Mouse (Mus musculus): ENCODE data around the gene Ehmt1. TPM values are rescaled to one million over a fixed set of nuclear protein-coding genes. Genes with fewer than 3 reads are reported as not detected.
"Not testable (repeated sequence)": the region's sequence is repeated elsewhere in the genome, so short reads cannot be mapped to it uniquely, and the experiment has no call there.

Gene Ehmt1
- 10 to 100 TPM; 64.1 to 74.6 TPM for total RNA-seq (2021)

DNA sequence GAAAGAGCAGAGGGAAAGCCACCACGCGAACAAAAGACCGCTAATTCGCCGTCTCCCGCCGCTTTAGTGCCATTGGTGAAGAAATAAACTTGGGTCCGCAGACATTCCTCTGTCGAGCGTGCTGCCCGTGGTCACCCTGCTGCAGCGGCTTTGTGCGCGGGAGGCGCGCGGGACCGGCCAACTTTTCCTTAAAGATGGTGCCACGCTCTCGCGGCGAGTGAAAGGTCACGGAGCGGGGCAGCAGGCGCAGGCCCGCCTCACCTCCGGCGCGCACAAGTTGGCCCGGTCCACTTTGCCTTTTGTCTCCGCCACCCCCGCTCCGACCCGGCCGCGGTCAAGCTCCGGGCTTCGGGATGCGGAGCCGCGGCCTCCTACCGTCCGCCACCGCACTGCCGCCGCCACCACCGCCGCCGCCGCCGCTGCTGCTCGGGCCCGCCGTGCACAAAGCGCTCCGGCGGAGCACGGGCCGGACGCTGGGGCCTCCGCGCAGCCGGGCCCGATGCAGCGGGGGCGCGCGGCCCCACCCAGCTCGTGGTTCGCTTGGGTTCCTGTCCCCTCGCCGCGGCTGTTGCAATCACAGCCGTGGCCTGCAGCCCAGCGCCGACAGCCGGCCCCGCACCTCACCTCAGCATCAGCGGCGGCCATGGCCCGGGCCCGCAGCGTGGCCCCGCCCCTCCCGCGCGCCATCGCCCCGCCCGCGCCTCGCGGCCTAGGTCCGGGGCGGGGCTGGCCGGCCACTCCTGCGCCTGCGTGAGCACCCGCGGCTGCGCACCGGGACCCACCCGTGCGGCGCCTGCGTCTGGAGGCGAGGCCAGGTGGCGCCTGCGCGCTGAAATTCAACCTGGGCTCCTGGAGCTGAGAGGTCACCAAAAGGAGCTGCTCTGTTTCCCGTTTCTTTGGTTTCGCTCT, at the start of gene Ehmt1:
Ehmt1 (minus strand) TSS at position 685 of the 909 bp plus-strand sequence.
- DNase-seq = peak; percentile 94 to 95

DNA sequence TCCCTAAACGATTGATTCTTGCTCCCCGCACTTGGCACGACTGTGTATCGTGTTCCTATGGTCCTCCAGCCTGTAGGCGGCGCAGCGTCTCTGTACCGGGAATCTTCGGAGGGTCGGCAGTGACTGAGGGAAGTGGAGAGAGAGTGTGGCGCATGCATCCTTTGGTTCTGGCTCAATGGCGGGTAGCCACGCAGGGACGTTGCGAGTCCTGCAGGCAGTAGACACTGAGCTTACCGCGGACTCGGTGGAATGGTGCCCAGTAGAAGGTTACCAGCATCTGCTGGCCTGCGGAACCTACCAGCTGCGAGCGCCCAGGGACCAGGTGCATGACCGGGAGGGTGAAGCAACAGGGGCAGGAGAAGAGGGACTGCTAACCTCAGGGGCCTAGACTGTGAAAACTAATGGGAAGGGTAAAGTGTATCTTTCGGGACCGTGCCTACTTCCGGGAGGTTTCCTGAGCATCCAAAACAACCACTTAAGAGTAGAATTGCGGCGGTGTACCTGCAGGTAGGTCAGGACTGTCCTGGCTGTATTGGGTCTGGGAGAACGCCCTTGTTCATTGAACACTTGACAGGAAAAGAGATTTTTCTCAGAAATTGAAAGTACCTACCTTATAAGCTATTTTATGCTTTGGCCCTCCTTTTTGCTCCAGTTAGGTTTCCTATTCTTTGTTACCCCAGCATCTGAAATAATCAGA, 43.0 kb upstream of the Ehmt1 start, which contains the start of gene Dph7:
Dph7 (plus strand) TSS at position 97 of the 697 bp plus-strand sequence.
- peak; percentile 87 to 89 for DNase-seq

DNA sequence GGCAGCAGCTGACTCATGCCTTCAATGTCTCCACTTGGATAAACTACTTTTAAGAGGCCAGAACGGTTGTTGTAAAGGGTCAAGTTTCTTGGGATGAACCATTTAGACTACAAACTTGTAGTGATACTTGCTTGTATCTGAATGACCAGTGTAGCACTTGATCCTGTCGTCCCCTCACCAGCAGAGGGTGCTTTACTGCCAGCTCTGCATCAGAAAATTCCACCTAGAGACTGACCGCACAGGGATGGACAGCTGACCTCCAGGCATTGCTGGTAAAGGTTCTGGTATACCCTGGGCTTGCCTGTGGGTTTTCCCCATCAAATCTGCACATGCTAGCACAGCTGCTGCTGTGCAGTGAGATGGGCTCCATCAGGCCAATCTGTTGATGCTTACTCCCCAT, 41.5 kb upstream of the Ehmt1 start:
- no peak for DNase-seq

DNA sequence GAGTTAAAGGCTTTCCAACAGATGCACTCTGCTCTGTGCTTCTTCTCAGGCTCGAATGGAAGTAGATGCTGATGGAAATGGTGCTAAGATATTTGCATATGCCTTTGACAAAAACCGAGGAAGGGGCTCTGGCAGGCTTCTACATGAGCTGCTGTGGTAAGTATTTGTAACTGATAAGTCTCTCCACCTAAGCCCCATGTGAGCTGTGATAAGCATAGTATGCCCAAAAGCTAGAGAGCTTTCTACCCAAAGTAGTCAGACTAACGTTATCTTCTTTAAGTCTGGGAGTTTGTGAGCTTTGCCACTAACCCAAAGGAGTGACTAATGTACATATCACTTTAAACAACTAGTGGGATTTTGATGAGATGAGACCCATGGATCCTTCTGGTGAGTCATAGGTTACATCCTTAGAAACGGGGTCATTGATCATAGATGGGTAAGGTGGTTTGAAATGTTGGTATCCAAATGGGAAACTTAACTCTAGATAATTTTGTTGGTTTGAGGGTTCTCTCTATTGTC, 33.2 kb upstream of the Ehmt1 start:
- DNase-seq = no peak

DNA sequence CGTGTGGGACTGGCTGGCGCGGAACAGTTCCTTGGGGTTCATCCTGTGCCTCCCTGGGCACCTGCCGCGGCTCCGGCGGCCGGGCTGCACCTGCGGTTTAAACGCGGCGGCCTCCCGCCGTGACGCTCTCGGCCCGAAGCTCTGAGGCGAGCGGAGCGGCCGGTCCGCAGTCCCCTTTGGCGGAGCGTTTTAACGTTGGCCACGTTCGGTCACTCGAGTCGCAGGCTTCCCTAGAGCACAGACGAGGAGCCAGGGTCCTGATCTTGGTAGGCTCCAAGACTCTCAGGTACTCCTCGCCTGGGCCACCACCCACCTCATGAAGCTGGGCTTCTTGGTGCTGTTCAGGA, 30.7 kb upstream of the Ehmt1 start:
- DNase-seq = no peak

DNA sequence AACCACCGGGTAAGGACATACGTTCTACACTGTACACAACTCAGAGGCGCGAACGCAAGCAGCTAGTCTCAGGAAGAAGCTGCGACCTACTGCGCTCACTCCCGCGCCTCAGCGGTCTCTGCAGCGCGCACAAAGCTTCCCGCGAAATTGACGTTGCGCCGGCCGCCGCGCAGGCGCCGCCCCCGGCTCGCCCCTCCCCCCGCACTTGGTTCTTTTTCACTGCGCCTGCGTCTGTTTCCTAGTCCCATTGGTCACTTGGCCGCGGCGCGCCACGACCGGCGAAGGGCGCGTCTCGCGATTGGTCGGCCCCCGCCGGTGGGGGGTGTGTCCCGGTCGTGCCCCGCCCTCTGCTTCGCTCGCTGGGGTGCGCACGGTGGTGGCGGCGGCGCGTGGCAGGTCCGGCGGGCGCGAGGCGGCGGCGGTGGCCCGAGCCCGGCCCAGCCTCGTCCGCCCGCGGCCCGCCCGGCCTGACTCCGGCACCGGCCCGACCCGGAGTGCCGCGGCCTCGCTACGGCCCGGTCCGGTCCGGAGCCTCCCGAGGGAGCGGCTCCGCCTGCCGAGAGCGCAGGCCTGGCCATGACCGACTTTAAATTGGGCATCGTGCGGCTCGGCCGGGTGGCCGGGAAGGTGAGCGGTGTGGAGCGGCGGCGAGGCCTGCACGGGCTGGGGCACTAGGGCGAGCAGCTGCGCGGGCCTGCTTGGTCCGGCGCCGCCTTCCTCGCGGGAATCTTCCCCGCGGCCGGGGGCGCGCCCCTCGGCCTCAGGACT, 30.2 kb upstream of the Ehmt1 start, which contains the start of gene Zmynd19:
Zmynd19 (plus strand) TSS at position 372 of the 768 bp plus-strand sequence.
- peak; percentile 97 for DNase-seq

DNA sequence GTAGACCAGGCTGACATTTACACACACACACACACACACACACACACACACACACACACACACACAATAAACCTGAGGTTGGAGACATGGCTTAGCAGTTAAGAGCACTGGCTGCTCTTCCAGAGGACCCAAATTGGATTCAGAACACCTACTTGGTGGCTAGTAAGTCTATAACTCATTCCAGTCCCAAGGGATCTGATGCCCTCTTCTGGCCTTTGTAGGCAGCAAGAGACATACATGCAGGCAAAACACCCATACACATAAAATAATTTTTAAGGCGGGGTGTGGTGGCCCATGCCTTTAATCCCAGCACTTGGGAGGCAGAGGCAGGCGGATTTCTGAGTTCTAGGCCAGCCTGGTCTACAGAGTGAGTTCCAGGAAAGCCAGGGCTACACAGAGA, 24.9 kb upstream of the Ehmt1 start:
- not testable (repeated sequence) for DNase-seq

DNA sequence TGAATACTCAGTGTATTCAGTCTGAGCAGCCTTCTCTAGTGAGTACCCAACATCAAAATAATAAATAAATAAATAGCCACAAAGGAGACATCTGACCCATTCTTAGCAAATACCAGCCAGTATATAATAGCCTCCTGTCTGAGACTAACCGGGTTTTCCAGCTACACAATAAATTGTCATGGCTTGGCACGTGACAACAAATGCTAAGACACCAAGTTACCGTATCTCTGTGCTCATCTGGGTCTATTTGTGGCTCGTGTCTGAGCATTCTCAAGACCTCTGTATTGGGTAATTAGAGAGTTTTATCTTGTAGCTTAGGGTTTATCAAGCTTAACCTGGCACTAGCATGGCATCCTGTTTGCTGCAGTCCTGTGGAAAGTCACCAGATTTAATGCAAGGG, 22.7 kb upstream of the Ehmt1 start:
- no peak for DNase-seq

DNA sequence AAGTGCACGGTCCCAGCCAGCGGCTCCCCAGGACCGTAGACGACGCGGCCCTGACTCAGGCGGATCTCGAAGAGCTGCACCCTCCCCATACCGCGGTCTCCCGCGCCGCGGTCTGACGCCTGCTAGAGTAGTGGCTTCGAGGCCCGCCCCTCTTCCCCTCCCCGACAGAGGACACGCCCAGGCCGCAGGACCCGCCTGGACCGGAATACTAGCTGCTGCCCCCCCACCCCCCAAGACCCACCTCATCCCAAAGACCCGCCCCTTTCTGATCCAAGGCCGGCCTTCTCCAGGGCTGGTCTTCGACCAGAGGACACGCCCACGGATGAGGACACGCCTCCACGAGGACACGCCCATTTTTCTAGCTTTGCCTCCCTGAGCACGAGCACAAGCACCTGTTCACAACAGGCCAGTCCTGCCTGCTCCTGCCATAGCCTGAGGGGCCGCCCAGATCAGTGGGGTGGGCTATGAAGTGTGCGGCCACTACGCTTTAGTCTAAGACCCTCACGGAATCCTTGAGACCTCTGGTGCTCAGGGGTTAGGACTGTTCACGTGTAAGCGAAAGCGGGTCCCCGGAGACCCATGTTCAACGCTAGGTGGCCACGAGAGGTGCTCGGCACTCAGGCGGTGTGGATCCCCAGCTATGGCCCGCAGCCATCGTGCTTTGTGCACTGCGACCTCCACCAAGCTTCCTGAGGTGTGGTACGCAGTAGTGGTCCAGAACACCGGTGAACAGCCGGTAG, 15.8 kb upstream of the Ehmt1 start, which contains the start of gene Arrdc1:
Arrdc1 (minus strand) TSS at position 196 of the 740 bp plus-strand sequence.
- DNase-seq = peak; percentile 68 to 71

DNA sequence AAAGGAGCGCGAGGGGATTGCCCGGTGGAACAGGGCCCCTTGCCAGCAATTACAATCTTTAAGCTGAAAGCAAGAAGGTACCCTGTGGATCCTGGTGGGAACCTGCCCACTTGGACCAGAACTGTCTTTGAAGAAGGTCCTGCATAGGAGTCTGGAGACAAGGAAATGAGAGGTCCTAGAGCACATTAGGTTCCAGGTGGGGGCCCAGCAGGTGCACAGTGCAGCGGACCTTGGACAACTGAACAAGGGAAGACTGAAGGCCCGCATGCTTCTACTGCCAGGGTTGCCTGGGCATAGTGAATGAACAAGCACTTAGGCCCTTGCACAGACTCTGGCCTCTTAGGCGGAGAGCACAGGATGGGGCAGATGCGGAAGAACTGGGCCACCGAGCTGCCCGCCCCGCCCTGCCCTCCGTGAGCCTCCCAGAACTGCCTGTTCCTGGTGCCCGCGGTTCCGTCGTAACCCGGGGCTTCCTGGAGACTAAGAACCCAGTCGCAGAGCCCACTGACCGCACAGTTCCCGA, 15.1 kb upstream of the Ehmt1 start:
- no peak for DNase-seq

DNA sequence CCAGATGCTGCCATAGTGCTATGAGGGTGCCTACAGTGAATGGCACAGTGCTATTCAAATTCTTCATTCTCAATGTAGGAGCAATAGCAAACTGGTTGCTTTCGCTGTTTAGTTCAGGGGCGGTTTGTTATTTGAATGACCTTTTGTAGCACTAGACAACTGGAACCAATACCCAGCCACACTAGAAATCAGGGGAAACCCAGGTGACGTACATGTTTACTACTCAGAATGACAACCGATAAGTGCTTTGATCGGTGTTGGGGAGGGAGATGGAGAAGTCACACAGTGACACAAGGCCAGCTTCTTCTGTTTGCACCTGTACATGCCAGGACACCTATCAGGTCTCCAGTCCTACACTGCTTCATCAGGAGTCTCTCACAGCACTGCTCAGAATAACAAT, 10.2 kb upstream of the Ehmt1 start:
- DNase-seq = no peak

DNA sequence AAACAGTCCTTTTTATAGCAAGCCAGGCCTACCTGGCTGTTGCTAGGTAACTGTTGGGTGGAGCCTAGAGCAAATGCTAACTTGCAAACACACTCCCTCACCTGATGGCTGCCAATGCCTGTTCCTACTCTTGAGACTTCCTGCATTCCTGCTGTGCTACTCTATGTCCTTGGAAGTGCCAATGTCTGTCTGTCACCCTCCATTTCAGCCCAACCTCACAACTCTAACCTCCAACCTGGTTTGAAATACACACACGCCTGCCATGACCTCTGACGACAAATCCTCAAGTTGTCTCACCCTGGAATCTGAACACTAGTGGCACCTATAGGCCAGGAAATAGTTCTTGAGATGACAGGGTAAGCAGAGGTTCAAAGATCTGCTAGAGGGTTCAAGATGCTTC, 9.7 kb upstream of the Ehmt1 start:
- no peak for DNase-seq

DNA sequence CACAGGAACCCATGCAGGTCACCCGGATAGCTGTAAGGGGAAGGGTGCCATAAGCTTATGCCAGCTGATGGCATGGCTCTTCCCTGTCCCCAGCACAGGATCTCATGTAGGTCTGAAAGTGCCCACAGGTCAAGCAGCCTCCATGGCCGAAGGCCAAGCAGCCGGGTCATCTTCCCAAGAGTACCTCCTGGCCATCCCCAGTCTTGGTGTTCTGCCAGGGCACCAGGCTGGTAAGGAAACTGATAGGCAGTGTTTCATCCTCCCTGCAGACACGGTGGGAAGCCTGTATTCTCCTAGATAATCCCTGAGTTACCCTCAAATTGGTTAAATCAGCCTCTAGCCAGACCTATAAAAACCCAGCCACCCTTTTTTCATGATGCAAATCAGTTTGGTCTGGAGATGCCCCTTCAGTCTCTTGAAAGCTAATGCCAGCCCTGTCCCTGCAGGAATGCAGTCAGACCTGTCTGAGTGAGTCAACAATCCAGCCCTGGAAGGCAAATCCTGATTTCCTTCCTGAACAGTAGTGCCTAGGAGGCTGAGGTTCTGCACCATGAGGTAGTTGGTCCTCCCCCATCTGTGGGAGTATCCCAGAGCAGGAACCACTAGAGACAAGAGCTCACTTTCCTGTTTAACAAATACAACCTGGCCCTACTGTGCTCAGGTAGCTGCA, 8.5 kb upstream of the Ehmt1 start:
- DNase-seq = no peak

DNA sequence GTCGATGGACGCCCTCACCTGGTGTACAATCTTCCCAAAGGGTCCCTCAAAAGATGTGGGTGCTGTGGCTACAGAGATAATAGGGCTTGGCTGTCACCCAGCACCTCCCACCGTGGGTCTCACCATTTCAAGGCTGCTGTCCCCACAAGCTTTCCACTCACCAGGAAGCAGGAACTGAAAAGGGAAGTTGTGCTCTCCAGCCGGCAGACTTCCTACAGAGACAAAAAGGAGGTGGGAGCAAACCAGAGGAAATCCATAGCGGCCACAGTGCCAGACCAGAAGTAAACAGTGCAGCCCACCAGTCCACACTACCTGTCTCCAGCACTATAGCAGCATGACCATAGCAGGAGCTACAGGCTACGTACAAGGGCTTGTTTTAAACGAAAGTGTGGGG, 7.5 kb upstream of the Ehmt1 start:
- DNase-seq = no peak

DNA sequence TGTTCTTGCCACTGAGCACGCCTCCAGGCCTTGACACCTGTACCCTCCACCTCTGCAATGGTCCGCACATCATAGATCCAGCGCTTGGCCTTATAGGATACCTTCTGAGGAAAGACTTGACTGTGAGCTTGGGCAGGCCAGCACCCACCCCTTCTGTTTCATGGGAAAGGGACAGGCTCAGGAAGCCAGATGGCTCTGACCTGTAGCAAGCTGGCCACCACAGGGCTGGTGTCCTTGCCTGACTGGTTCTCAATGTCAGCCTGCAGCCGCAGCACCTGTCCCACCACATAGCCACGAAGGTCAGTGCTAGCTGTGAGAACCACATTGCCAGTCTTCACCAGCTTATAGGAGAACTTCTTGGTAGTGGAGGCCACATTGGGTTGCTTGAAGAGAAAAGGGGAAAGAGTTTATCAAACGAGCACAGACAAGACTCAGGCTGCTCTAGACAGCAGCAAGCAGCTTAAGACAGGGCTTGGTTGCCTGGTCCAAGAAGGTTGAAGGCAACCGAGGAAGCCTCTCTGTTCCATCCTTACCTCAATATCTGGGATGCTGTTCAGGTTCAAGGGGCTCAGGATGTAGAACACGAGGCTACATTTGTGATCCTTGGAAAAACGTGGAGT, 7.0 kb upstream of the Ehmt1 start:
- DNase-seq = no peak

DNA sequence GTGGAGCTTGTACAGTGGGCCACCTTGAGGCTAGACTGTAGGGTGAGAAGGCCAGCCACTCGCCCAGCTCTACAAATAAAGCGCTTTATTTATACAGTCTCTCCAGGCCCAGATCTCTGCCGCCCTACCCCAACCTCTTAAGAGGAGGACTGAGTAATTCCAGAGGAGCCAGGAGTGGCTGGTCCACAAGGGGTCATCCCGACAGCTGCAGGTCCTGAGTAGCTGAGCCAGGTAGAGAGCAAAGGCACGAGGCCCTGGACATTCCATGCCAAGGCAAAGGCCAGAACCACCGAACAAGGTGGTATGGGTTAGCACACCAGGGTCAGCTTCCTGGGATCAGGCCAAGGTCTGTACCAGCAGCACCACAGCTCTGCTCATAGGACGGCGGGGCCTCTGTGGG, 5.9 kb upstream of the Ehmt1 start:
- DNase-seq = no peak

DNA sequence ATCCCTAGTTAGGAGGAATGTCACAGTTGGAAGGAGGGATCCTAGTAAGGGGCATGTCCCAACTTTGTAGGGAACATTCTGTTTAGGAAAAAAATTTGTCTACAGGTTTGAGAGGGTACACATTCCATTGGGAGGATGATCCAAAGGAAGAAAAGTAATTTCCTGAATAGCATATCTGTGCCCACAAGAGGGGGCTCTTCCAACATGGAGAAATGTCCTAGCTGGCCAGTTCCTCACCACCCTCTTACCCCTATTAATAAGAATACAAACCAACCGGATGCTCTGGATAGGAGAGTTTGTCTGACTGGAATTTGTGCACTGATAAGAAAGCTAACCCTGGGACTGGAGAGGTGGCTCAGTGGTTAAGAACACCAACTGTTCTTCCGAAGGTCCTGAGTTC, 4.1 kb upstream of the Ehmt1 start:
- no peak for DNase-seq

DNA sequence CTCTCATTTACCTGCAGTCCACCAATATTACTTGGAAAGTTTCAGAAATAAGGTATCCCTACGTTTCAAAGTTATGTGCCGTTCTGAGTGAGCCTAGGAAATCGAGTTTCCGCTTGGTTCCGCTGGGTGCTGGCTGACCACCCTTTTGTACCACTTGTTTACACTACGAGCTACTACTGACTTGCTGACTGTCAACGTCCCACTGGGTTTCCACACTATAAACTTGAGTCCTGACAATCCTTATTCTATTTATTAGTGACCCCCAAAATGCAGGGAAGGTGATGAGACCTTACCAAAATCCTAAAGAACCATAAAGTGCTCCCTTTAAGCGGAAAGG, 393 bp upstream of the Ehmt1 start:
- DNase-seq = no peak

DNA sequence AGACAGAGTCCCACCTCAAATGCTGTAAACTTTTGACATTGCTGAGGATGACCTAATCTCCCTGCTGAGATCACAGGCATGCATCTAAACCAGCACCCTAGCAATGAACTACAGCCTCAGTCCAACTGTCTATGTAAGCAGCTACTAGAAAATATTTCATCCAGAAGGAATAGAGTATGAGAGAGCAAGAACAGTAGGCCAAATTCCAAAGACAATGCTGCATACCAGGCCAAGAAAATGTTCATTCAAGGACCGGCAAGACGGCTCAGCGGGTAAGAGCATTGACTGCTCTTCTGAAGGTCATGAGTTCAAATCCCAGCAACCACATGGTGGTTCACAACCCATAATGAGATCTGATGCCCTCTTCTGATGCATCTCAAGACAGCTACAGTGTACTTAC, 4.7 kb downstream of the Ehmt1 start:
- DNase-seq = no peak

DNA sequence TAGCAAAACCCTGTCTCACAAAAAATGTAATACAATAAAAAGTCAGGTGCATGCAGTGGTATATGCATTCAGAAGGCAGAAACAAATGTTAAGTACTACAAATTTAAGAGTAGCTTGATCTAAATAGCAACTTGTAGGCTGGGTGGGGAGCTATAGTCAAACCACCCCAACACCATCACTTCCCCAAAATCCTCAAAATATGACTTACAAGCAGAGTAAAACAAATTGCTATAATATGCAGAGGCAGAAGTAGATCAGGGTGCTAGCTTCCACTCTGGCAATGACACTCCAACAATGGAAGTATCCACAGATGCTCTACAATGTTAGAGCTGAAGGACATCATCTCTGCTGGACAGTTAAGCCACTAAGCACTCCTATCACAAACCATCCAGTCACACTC, 6.8 kb downstream of the Ehmt1 start:
- no peak for DNase-seq

DNA sequence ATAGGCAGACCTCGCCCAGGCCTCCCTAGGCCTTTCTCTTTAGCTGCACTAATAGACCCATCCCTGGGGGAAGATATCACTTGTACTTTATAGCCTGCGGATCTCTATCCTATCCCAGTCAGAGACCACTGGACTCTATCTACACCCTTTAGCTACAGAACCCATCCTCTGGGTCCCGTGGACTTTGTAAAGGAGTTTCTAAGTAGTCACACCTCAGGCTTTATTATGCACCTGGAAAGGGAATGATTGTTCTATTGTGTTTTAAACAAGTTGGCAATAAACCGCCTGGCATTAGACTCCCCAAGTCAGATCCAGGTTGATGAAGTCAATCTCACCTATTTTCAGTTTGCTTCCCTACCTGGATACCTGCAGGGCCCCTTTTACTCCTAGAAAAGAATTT, 7.2 kb downstream of the Ehmt1 start:
- no peak for DNase-seq
